Mouse (Mus musculus): Measurements from ENCODE around the gene Insyn1.

Insyn1 gene

GRCm38 (mm10) chr9:58534766-58535165 is 46.4 kb downstream of the Insyn1 start:
- peak in 1 of 2 experiments; percentile 51 for DNase-seq (ENCODE audit: low spot score in 2 of 2)

GRCm38 (mm10) chr9:58535447-58536134 is 47.2 kb downstream of the Insyn1 start:
- DNase-seq (ENCODE audit: low spot score in 2 of 2) = peak in 1 of 2 experiments; percentile 53

GRCm38 (mm10) chr9:58537774-58538173 is 49.4 kb downstream of the Insyn1 start:
- DNase-seq (ENCODE audit: low spot score in 2 of 2) = no peak

DNA sequence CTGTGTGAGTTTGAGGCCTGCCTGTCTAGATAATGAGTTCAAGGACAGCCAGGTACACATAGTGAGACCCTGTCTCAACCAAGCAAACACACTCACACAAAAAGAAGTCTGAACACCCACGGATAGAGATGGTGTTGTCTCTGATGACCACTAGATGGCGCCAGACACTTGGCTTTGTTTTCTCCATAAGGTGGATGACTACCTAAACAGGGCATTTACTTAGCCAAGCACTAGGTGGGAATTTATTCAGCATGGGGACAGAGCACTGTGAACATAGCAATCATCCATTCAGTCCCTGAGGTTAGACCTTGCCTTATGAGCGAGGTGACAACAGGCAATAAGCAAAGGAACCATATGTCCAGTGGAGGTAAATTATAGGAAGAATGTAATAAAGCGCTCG is 51.5 kb downstream of the Insyn1 start:
- DNase-seq (ENCODE audit: low spot score in 2 of 2) = peak in 1 of 2 experiments; percentile 42

DNA sequence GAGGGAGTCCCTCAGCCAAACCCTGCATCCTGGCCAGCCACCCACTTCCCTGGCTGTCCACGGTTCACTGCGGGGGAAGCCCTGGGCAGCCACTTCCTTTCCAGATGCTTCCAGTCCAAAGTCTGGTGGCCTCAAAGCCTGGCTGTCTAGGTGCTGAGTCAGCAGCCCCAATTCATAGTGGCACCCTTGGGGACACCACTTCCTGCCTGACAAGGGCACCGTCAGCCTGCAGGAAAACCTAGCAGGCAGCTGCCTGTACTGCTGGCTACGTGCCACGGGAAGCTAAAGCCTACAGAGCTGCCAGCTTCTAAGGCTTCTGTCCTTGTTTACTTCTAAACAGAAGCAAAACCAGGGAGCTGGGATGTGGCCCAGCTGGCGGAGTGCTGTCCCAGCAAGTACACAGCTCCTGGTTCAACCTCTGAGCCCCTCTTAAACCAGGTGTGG is 53.5 kb downstream of the Insyn1 start:
- peak; percentile 75 to 83 for DNase-seq (ENCODE audit: low spot score in 2 of 2)

GRCm38 (mm10) chr9:58544879-58545324 is 56.5 kb downstream of the Insyn1 start:
- DNase-seq (ENCODE audit: low spot score in 2 of 2) = no peak

DNA sequence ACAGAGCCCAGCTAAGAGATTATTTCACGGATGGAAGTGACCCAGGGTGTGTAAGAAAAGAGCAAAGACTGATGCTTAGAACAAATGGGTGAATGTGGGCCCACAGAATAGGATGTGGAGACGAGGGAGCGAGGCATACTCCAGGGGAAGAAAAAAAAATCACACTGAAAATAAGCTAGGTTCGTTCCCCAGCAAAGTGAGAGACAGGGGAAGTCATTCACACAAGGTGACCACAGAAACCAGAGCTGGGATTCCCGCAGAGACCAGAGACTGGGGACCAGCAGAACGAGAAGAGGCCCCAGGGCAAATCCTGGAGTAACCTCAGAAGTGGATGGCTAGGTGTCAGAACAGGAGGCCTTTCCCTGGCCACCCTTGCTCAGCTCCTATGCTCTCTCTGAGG is 57.0 kb downstream of the Insyn1 start:
- DNase-seq (ENCODE audit: low spot score in 2 of 2) = no peak

DNA sequence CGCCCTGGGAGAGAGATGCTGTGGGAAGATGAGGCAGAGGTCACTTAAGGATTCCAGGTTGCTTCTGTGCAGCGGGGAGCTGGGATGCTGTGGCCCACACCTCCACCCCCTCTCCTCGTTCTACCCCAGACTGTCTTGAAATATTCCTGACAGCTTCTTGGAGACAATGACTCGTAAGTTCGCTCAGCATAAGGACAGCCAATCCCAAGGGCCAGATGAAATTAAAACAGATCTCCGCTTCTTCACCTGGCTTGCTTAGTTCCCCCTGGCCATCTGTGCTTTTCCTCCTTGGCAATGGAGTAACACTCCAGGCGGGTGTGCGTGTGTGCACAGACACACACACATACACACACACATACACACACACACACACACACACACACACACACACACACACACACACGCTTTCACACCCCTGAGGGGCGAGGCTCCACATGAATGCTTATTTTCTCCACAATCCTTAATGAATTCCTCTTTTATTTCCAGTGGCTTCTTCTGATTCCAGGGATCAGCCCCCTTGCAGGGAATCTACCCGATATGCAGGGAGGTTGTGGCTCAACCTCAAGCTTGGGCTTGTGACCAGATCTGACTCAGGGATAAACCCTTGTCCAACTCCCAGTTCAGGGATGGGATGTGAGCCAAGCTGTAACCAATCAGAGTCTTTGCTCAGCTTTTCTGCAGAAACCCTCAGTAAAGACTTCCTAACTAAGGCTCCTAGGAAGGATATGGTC is 58.4 kb downstream of the Insyn1 start:
- no peak for DNase-seq (ENCODE audit: low spot score in 2 of 2)

DNA sequence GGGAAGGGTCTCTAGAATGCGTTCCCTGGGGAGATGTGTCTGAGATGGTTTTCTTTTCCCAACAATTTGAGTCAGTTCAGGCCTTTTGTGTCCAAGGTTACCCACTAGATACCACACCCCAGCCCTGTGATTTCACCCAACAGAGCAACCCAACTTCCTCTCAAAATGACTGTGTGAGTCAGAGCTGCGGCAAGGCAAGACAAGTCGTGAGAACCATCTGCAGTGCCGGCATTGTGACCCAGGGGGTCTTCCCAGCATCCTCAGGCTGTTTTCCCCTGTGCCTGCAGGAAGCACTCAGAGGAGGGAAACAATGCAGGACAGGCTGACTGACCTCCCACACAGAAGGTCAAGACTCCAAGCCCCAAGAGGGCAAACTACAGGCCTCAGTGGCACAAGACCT is 60.5 kb downstream of the Insyn1 start:
- DNase-seq (ENCODE audit: low spot score in 2 of 2) = no peak
